Mouse (Mus musculus): ENCODE results near the gene Mboat2.

Mboat2 gene

DNA sequence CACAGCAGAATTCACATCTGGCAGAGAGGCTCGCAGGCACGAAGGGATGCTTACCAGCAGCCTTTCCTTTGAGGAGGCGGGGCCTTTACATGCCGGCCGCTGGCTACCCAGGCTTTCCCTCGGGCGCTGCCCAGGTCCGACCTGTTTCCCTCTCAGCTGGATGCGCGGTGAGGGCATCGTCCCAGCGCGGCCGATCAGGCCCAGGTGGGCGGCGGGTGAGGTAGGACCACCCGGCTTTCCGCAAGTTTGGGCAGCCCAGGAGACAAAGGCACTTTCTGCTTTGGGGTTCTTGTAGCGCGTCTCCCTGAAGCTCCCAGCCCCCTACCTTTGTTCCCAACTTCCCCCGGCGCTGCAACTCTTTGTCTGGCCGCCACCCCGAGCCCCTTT is at the start of gene Mboat2:
Gene Mboat2 (plus strand): TSS at position 114 of the 387 bp plus-strand sequence.
- in situ Hi-C loops (cut with MboI, MseI), result no loop called here

DNA sequence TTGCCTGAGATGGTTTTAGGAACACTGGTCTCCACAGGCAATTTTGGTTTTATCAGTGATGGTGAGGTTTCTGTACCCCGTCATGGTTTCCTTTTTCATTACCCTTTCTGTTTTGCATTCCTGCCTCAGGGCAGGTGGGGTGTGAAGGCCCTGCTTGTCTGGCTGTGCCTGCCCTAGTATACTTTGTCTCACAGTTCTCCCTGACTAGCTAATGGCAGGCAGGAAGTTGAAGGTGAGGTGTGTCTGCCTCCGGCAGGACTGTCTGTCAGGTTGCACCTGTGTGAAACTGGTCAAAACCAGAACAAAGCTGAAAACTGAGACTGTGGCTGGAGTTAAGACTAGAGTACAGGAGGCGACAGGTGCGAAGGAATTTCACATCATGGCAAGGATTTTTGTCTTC is 46.9 kb upstream of the Mboat2 start:
- in situ Hi-C loops (cut with MboI, MseI), result no loop called here

DNA sequence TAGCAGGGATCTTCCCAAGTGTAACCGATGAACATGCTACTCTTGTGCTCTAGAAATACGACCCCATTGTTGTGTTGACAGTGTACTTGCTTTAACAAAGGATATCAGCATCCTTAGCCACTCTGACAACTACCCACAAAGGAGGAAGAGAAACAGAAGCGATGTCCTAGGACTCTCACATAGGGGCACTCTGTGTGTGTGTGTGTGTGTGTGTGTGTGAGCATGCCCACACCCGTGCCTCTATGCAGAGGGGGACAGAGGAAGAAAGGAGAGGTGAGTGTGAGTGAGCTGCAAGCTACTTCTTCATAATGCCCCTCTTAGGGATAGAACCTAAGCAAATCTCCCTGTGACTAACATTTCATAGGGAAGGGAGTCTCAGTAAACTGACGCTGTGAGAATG is 44.8 kb upstream of the Mboat2 start:
- in situ Hi-C loops (cut with MboI, MseI), result no loop called here

DNA sequence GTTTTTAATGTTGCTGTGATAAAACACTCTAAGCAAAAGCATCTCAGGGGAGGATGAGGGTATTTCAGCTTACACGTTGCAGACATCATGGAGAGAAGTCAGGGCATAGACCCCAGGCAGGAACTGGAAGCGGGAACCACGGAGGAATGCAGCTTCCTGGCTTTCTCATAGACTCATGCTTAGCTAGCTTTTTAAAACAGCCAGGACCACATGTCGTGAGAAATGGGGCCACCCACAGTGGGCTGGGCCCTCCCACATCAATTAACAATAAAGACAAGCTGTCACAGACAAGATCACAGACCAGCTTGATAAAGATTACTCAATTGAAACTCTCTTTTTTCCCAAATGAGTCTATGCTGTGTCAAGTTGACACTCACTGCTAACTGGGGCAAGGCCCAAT is 44.4 kb upstream of the Mboat2 start:
- in situ Hi-C loops (cut with MboI, MseI), result no loop called here

DNA sequence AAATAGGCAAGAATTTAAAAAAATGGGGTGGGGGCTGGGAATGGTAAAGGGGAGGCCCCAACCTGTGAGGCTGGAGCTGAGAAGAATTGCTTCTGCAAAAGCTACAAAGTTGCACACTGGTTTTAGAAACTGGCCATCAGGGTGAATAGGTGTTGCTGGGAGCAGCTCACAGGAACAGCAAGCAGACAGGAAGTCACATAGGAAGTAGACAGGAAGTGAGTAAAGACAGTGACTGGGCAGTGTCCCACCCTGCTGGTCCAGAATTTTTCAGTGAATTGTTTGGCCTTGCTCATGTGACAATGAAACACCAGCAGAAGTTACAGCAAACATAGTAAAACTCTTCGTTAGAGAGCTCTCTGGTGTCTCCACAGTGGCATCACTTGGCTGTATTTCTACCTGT is 41.0 kb upstream of the Mboat2 start:
- in situ Hi-C loops (cut with MboI, MseI), result no loop called here

DNA sequence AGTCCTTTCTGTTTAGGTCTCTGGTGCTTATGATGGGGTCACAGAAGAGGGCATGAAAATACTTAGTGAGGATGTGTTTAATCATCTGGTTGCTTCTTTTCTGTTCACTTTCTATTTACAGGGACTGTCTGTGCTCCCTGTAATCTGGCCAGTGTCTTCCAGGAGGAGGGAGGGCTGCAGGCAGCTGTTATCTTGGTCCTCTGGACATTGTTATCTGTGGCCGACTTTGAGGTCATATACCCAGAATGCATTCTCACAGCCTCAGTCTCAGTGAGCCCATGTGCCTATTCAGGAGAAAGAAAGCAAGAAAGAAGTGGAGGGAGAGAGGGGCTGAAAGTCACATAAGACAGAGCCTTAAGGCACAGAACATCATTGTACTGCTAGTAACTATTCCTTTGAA is 19.4 kb upstream of the Mboat2 start:
- in situ Hi-C loops (cut with MboI, MseI), result no loop called here

DNA sequence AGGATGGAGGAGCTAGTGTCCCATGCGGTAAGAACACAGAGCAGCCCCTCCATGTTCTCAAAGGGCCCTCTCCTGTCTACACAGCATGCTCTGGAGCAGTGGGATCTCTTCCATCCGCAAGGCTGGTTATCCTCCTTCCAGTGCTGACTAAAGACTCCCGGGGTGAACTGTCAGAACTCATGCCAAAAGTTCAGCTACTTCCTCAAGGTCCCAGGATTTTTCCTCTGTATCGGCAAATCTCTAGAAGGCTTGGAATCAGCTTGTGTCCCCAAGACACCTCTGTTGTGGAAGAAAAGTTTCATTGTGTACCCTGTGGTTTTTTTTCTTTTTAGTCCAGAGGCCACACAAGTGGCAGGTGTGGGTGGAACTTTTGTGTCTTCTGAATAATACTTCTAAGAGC is 18.8 kb upstream of the Mboat2 start:
- in situ Hi-C loops (cut with MboI, MseI), result no loop called here

DNA sequence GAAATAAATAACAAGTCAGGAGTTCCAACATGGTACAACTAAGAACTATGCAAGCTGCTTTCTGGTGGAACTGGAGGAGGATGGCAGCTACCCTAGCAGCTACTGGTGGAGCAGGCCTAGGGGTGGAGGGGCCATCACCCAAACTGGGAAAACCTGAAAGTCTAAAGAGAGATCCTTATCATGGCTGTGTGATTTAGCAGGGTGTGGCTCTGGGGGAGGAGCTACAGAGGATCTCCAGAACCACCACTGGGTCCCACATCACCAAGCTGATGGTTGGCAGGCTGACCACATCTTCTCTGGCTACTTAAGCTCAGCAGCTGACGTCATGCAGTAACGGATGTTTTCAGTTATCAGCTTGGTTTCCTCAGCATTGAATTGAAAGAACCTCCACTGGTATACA is 7.8 kb upstream of the Mboat2 start:
- in situ Hi-C loops (cut with MboI, MseI), result no loop called here

DNA sequence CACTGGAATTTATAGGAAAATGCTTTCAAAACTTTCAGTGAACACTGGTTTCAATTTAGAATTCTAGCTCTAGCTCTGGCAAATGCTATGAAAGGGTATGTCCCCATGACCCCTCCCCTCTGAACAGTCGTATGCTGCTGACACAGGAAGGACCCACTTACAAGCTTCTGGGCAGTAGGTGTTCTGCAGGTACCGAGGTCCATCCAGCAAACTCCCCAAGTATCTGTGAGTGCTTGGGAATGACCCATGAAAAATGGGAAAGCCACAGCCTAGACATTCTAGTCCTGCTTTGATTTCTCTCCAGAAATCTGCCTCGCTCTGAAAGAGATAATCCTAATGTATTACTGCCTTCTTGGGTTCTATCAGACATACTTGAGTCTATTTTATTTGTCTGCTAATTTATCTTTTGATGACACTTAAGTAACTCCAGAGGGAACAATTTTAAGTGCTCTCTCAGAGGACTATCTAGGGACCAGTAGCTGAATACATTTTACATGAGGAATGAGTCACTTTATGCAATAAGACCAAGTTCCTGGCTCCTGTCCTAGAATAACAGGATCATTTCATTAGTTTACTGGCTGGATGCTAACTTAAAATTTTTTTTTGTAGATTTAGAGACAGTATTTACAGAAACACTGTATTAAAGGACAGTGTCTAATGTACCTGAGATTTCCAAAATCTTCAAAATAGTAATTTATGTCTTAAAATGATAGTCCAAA is 6.9 kb upstream of the Mboat2 start:
- in situ Hi-C loops (cut with MboI, MseI), result no loop called here

DNA sequence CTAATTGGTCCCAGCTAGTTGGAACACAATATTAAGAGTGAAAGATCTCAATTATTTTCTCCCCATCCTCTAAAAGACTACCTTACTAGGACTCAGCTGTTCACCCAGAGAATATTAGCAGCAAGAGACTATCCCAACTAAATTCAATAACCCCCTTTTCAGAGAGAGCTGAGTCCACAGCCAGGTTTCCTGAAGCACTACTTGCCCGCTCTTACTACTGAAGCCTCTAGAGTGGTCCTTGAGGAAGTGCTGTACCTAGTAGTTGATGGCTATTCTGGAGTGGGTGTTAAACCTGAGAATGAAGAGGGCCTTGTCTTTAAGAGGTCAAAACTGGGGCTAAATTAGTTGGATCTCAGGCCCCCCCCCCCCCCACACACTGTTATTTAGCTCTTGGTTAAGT is 593 bp upstream of the Mboat2 start:
- in situ Hi-C loops (cut with MboI, MseI), result no loop called here

DNA sequence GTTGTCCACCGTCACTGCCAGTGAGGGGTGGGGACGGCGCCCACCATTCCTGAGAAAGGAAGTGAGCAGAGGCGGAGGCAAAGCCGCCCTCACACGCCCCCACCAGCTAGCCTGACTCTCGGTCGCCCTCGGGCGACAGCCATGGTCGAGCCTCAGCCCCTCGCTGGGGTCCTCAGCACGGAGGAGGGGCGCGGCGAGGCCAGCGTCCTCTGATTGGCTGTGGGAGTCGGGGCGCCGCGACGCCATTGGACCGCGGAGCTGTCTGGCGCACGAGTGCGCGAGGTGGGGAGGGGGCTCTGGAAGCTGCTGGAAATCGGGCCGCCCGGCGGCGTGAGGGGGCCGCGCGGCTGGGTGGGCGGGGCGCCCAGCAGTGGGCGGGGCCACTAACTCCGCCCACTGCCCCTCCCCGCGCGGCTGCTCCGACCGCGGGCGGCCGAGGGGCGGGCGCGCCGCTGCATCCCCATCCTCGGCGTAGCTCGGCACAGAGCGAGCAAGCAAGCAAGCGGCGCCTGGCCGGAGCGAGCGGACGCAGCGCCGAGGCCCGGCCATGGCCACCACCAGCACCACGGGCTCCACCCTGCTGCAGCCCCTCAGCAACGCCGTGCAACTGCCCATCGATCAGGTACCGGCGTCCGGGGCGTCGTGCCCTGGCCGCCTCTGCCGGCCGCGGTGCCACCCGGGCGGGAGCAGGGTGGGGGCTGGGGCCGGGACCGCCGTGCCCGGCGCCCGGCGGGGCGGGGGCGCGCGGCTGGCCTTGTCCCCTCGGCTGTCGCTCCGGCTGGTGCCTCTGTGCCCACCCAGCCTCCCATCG is 679 bp downstream of the Mboat2 start:
- in situ Hi-C loops (cut with MboI, MseI), result no loop called here

DNA sequence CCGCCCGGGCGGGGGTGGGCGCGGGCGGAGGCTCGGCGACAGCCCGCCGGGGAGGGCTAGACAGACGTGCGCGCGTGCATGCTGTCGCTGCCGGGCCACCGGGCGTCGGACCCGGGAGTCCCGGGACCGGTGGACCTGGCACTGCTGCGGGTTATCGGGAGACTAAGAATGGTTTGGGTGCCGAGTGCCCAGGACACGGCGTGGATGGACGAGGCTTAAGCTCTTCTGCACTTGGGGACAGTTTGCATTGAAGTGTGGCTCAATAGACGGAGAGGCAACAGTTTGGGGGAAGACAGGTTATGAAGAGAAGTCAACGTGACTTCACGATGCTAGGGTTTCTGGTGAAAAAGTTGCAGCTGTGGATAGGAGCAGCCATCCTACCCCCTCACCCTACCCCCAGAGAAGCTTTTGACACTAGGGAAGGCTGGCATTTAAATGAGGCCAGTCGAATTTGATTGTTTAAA is 1.3 kb downstream of the Mboat2 start:
- in situ Hi-C loops (cut with MboI, MseI), result no loop called here

DNA sequence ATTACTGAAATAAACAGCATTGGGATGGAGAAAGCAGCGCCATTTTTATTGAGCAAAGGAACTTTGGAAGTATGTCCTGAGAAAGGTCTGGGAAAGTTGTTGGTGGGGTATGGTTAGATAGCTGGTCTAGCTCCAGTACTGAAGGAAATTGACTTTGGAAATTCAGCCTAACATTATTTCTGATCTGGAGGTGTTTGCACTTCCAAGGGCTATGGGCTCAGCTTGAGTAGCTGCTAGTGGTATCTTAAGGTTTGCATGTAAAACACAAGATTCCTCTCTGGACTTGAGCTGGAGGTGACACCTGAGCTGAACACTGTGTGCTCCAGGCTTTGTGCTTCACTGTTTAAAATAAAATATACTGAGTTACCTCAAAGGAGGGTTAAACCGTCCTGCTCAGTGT is 1.8 kb downstream of the Mboat2 start:
- in situ Hi-C loops (cut with MboI, MseI), result no loop called here

DNA sequence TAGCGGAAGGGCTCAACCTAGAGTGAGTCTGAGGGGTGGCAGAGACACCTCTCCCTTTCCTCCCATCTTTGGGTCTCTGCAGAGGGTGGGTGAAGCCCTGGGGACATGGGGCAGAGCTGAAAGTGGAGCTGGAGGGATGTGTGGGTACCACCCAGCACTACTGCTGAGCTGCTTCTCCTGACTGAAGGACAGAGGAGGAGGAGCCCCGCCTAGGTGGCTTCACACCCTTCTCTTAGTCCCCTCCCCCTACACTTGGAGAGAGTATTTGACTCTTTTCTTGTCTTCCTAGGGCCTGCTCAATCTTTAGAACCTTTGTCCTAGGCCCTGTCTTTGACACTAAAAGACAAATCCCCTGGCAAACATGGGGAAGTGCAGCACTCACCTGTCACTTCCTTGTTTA is 7.3 kb downstream of the Mboat2 start:
- in situ Hi-C loops (cut with MboI, MseI), result no loop called here

DNA sequence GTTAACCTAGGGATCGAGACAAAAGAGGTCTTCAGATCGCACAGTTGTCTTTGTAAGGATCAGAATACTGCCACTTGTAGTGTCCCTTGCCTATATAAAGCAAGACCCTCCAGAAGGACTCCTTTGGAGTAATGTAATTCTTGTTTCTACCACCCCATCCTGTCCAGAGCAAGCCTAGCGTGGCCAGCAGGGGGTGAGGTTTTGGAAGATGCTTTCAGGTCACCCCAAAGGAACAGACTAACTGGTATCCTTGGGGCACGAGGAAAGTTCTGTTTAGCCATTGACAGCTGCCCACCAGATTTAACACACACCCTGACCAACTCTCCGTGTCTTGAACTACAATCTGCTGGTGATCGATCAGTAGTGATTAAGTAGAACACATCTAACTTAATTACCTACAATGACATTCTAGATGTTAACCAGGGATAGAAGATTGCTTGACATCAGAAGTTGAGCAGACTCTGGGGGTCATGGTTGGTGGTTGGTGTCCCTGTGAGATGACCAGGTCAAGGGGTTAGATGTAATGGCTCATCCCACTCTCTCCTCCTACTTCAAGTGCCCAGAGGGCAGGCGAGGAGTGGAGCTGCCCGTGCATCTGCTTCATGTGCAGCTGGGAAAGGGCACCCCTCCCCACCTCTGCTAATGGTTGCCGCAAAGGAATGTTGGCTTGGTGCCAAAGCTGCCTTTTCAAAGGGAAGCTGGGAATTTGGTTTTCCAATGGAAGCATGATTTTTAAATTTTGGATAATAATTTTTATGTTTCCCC is 10.6 kb downstream of the Mboat2 start:
- in situ Hi-C loops (cut with MboI, MseI), result no loop called here

DNA sequence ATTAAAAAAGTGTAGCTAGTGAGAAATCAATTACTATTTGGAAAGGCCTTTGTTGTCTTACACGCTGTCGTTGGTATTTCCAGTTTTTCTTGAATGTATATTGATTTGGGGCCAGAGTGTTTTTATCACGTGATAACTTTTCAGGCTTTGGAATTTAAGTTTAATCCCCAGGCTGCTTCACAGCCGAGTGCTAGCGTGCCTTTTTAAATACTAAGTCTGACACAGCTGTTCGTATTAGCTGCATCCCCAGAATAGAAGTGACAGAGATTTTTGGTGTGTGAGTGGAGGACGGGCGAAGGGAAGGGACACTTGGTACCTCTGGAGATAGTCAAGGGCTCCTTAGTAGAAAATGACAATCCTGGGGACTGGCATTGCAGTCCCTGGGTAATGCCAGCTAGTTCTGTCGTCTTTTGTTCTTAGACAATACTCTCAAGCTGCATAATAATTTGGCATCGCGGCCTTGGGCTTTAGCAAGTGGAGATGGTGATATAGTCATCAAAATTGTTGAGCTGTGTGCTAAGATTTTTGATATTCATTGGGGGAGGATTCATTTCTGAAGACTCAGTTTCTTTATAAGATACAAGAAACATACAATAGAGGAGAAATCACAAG is 11.7 kb downstream of the Mboat2 start:
- in situ Hi-C loops (cut with MboI, MseI), result no loop called here

DNA sequence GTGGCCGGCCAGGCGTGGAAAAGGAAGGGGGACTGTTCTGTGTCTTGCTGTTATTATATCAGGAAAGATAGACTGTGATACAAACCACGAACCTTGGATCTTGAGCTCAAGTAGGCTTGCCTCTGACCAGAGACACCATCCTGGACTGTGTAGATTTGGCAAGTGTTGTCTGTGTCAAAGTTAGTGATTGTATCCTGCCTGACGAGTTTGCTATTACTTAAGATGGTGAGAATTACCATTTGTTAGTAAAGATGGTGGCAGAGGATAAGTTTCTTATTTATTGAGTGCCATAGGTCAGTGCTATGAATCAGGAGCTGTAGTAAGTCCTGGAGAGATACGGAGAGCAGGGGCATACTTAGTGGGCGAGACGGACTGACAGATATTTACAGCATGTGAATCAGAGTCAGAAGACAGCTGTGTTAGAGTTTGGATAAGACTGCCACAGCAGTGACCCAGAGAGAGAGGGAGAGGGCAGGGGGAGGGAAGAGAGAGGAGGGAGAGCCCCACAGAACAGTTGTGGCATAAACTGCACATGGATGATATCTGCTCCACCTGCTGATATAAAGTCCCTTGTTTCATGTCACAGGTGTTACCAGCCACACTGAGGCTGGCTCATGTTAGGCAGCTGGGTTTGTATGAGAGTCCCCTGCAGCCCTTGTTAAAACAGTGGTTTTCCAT is 12.9 kb downstream of the Mboat2 start:
- in situ Hi-C loops (cut with MboI, MseI), result no loop called here

DNA sequence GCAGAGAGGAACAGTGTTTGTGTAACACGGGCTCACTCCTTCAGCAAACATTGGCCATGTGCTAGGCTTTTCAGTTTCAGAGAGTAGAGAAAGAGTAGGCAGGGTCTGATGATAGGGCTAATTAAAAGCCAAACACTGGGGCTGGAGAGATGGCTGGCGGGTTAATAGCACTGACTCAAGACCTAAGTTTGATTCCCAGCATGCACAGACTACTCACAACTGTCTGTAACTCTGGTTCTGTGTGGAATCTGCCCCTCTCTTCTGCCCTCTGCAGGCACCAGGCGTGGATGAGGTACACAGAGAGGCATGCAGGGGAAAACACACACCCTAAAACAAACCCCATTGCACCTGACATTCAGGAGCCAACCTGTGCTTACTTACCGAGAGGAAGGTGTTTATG is 14.7 kb downstream of the Mboat2 start:
- in situ Hi-C loops (cut with MboI, MseI), result no loop called here

DNA sequence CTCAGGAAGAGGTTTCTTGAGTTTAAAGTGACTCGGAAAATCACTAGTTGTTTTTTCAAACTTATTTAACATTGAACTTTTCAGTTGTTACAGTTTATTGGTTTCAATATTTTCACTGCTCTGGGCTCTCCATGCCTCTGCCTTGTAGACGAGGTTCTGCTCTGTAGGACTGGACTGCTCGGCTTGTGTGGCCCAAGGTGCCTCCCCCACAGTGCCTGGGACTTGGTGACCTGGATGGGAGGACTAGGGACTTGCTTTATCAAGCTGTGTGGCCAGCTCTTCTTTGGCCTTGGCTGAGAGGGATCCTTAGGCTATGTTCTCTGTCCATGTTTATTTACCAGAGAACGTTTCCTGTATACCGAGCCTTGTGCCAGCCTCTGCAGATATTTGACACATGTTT is 17.4 kb downstream of the Mboat2 start:
- in situ Hi-C loops (cut with MboI, MseI), result no loop called here

DNA sequence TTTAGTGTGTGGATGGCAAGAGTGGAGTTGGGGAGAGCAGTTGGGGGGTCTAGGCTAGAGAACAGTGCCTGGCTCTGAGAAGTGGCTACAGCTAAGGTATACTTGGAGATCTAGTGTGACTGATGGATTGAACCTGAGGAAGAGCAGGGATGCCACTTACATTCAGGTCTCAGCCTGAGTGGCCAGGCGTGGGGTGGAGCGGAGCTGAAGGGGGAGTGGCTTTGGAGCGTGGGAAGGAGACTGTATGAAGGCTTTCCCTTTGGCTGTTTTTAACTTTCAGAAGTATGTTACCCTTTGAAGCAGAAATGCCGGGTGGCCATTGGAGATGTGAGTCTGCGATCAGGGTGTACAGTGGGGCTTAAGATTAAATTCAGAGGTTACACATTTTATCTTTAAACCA is 26.7 kb downstream of the Mboat2 start:
- in situ Hi-C loops (cut with MboI, MseI), result no loop called here

DNA sequence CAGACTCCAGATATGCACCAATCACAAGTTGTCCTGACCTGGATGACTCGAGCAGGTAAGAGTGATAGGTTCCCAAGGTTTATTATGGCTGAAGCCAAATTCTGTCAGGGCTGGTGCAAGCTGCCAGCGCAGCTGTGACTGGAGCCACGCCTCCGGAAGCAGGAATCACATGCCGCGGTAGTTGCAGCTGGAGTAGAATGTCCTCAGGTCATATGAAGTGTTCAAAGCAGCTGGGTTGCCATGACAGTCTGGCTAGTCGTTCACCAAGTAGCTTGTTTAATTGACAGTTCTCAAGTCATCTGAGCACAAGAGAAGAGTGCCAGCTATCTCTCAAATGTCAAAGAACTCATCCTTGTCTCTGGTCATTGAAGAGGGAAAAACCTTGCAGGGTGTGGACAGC is 28.7 kb downstream of the Mboat2 start:
- in situ Hi-C loops (cut with MboI, MseI), result no loop called here

DNA sequence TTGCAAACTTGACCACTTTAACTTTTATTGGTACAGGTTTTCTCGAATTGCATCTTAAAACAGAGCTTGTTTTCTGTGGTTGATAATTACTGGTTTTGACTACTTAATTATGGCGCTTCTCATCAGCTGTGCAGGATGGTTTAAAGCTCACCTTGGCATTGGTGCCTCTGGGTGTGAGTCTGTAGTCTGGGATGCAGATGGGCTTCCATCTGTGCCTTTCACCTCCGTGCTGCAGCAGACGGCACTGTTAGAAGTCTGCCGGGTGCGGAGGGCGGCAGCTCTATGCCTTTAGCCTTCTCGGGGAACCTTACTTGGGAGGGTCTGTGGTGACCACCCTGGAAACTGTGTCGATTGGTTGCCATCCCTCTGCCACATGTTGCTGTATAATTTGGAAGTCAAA is 29.8 kb downstream of the Mboat2 start:
- in situ Hi-C loops (cut with MboI, MseI), result no loop called here
